Mouse (Mus musculus) gastrocnemius, adult 2 months (tissue): ENCODE measurements at regions not wholly inside any gene's neighbourhood (a gene's known extent, or its start where the extent isn't known, plus 50 kb on each side); places are given as distances from the start of the nearest gene placed in this dataset.

Source experiments
- DNase-seq: peaks from one replicate; pipeline ENCODE4 v3.0.0; 2022
- H3K27ac ChIP-seq: fragments of 200-600 bp; 2 replicates; pipeline ENCODE4 v1.8.1; 2022; ENCODE audit warnings: mild to moderate bottlenecking
- H3K4me3 ChIP-seq: fragments of 200-600 bp; 2 replicates; pipeline ENCODE4 v1.8.1; 2022; ENCODE audit warnings: mild to moderate bottlenecking, moderate library complexity
- CTCF ChIP-seq: fragments of 200-600 bp; IDR thresholded peaks from 2 replicates; pipeline ENCODE4 v1.8.1; 2022; ENCODE audit warnings: antibody characterized with exemption, mild to moderate bottlenecking, moderate library complexity
- intact Hi-C: fragments of 180-260 bp; cut with DNase I; formaldehyde crosslinking; loops from one replicate; pipeline ENCODE4 v1.15.1; 2025

DNA sequence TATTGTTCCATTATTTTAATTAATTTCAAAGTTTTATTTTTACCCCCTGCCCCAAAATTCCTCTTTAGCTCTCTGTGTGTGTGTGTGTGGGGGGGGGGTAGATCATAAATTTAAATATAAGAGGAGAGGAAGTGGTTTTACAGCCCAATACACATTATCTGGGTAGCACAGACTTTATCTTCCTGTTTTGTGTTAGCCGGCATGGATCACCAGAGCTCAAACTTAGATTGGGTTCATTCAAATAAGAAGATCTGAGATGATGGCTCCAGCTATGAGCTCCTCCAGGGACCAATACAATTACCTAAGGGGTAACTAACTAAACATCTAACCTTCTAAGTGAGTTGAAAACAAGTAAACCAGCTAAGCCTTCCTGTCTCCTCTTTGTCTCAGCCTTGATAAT, 620.8 kb upstream of the Gm10131 start:
- no peak for TF ChIP-seq CTCF
- intact Hi-C loops: no loop called here
- H3K4me3 ChIP-seq: no peak overlapping the region
- no peak for DNase-seq
- H3K27ac ChIP-seq: no peak overlapping the region

- no peak for TF ChIP-seq CTCF
- intact Hi-C loops: no loop called here
- Histone ChIP-seq H3K4me3 (no peak overlapping the region), H3K27ac (no peak overlapping the region)
- DNase-seq: no peak
Observed at GRCm38 (mm10) chr8:34731096-34731999, 619.8 kb upstream of the Gm10131 start.

DNA sequence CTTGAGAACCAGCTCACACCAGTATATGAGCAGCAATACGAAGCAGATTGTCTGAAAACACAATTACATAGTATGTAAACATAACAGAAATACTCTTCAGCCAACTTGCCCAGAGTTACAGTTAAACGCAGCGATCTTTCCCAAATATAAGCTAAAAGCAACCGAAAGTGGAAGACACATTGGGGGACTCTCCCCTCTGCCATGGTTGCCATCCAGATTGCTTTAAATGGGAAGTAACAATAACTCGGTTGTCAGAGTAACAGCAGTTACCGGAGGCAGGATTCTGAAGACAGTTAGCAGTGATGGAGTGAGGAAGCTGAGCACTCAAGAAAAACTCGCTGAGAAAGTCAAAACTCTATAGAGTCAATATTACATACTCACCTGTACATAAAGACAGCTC, 618.0 kb upstream of the Gm10131 start:
- Histone ChIP-seq H3K27ac (no peak overlapping the region), H3K4me3 (no peak overlapping the region)
- no peak for TF ChIP-seq CTCF
- intact Hi-C loops: no loop called here
- no peak for DNase-seq

- intact Hi-C loops: no loop called here
- no peak for TF ChIP-seq CTCF
- no peak for DNase-seq
- Histone ChIP-seq H3K4me3 (no peak overlapping the region), H3K27ac (no peak overlapping the region)
Observed at GRCm38 (mm10) chr8:34727699-34728098, 616.2 kb upstream of the Gm10131 start.

- TF ChIP-seq CTCF: no peak
- DNase-seq: no peak
- intact Hi-C loops: no loop called here
- Histone ChIP-seq H3K4me3 (no peak overlapping the region), H3K27ac (no peak overlapping the region)
Observed at GRCm38 (mm10) chr8:34726145-34726767, 614.7 kb upstream of the Gm10131 start.

GRCm38 (mm10) chr8:34725546-34725945, 614.0 kb upstream of the Gm10131 start:
- no peak overlapping the region for H3K27ac ChIP-seq
- intact Hi-C loops: no loop called here
- no peak for DNase-seq
- H3K4me3 ChIP-seq: no peak overlapping the region
- TF ChIP-seq CTCF: no peak

DNA sequence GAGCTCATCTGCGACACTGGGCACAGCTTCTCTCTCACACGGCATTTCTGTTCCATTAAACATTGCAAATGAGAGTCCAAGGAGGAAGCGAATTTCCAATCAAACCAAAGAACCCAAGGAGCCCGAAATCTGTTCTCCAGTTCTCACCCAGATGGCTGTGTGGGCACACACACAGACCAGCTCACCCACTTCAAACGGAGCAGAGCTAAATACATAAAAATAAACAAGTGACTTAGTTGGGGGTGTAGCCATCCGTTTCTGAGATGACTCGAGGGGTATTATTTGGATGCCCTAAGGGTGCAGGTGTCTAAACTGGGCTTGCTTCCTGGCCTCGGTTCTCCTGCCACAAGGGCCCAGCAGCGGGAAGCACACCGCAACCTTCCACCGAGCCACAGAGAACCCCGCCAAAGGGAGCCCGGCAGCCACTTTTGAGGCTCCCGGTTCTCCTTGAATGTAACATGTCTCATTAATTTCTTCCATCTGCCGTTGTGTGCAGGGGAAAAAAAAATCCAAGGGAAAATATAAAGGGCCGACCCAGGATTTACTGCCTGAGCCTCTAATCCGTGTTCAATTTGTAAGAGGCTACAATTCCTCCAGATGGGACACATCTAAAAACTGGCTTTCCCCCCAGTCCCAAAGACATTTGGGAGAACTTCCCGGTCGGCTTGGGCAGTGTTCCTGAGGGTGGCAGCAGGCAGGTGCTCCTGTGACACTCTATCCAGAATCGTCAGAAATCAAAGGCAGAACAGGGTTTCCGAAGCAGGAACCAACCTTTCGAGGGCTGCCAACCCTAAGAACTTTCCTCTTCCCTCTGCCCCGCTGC, 598.6 kb upstream of the Gm10131 start:
- no peak overlapping the region for H3K27ac ChIP-seq
- no peak overlapping the region for H3K4me3 ChIP-seq
- intact Hi-C loops: no loop called here
- no peak for DNase-seq
- TF ChIP-seq CTCF: no peak

DNA sequence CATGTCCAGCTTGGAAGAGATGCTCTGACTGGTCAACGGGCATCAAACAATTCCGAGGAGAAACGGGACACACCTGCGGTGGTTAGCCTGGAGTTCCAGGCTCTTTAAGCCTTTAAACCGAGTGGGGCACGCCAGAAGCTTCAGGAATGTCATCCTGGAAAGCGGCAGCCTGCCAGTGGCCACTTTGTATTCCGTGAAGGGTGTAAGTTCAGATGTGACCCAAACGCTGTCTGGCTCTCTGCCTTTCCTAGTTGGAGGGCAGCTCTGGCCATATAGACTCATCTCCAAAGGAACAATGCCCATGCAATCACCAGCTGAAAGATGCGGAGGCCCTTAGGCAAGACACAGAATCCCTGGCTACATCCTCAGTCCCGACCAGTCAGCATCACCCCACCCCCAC, 597.8 kb upstream of the Gm10131 start:
- no peak overlapping the region for H3K4me3 ChIP-seq
- no peak overlapping the region for H3K27ac ChIP-seq
- DNase-seq: no peak
- intact Hi-C loops: no loop called here
- TF ChIP-seq CTCF: no peak

DNA sequence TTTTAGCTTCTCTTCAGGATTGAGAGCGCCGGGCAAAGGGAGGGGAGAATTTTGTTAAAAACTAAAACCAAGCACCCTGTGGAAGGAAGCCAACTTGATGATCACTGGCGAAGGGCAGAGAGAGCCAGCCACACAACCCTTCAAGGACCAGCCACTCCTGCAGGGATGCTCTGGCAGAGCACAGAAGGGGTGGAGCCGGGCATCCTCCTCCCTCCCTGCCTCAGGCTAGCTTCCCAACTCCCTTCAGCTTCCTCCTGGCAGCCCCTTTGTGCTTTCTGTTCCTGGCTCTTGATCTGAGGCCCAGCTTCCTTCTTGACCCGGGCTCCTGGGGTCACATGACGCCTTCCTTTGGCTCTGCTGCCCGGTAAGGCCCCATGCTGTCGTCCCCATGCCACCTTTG, 591.8 kb upstream of the Gm10131 start:
- Histone ChIP-seq H3K4me3 (no peak overlapping the region), H3K27ac (no peak overlapping the region)
- intact Hi-C loops: no loop called here
- DNase-seq: no peak
- no peak for TF ChIP-seq CTCF

GRCm38 (mm10) chr8:34702806-34703205, 591.3 kb upstream of the Gm10131 start:
- TF ChIP-seq CTCF: no peak
- intact Hi-C loops: no loop called here

DNA sequence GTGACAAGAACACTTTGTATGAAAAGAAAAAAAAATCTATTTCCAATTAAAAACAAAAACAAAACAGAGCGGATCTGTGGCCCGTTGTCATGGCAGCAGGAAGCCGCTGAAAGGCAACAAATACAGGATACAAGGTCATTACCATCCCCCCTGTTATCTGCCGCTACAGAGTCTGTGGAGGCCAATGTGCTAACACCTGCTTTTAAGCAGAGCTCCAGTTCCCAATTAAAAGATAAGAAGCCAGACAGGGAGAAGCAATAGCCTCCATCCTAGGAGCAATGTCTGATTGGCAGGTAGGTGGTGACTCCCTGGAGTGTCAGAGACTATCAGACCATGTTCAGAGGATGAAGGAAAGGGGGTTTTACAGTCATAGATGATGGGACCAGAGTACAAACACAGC, 587.5 kb upstream of the Gm10131 start:
- H3K27ac ChIP-seq: no peak overlapping the region
- intact Hi-C loops: no loop called here
- no peak for TF ChIP-seq CTCF

More at GRCm38 (mm10) chr8:34702806-34703205, 591.3 kb upstream of the Gm10131 start:
- H3K27ac ChIP-seq: no peak overlapping the region
- DNase-seq: no peak
- H3K4me3 ChIP-seq: no peak overlapping the region

GRCm38 (mm10) chr8:34696365-34696764, 584.8 kb upstream of the Gm10131 start:
- no peak overlapping the region for H3K4me3 ChIP-seq
- TF ChIP-seq CTCF: no peak
- DNase-seq: no peak
- intact Hi-C loops: no loop called here
- no peak overlapping the region for H3K27ac ChIP-seq

More for the DNA sequence above, 587.5 kb upstream of the Gm10131 start:
- H3K4me3 ChIP-seq: no peak overlapping the region
- DNase-seq: no peak

DNA sequence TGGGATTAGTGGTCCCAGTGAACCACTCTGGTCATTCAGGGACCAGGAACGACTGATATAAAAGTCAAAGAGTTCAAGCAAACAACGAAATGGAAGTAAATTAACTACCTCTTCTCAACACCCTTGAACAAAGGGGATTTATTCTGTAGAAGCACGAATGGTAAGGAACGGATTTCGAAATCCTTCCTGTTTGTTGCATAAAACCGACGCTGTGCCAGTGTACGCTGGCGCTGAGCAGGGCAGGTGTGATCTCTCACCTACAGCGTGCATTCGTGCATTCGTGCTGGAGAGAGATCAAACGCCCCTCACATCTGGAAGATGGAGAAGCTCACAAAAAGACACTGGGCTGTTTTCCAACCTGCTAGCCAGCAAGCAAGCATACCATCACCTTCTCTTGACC, 581.1 kb upstream of the Gm10131 start:
- intact Hi-C loops: no loop called here
- Histone ChIP-seq H3K4me3 (no peak overlapping the region), H3K27ac (no peak overlapping the region)
- no peak for DNase-seq
- TF ChIP-seq CTCF: no peak
